Mouse (Mus musculus) testis, adult 2 months (tissue): ENCODE measurements at regions not wholly inside any gene's neighbourhood (a gene's known extent, or its start where the extent isn't known, plus 50 kb on each side); places are given as distances from the start of the nearest gene placed in this dataset.

Experiments used
- H3K27ac ChIP-seq: fragments of 200-500 bp; 2 replicates; pipeline ENCODE4 v1.5.1; 2012; ENCODE audit warnings: low read depth, low read length; ENCODE audit not compliant: control insufficient read depth, insufficient read depth
- H3K27me3 ChIP-seq: fragments of 200-500 bp; 2 replicates; pipeline ENCODE4 v1.6.1; 2012; ENCODE audit warnings: mild to moderate bottlenecking, low read length, moderate library complexity; ENCODE audit not compliant: control insufficient read depth, insufficient read depth
- H3K36me3 ChIP-seq: fragments of 200-500 bp; 2 replicates; pipeline ENCODE4 v1.6.1; 2012; ENCODE audit warnings: mild to moderate bottlenecking, low read length; ENCODE audit not compliant: control insufficient read depth, insufficient read depth
- H3K4me1 ChIP-seq: fragments of 200-500 bp; 2 replicates; pipeline ENCODE4 v1.6.1; 2012; ENCODE audit warnings: low read length; ENCODE audit not compliant: control insufficient read depth, insufficient read depth
- H3K4me3 ChIP-seq: fragments of 200-500 bp; 2 replicates; pipeline ENCODE4 v1.5.1; 2012; ENCODE audit warnings: low read depth, mild to moderate bottlenecking, low read length, moderate library complexity, mixed read lengths; ENCODE audit not compliant: control insufficient read depth
- CTCF ChIP-seq: fragments of 200-500 bp; IDR thresholded peaks from 2 replicates; pipeline ENCODE4 v1.5.1; 2012; ENCODE audit warnings: low read depth, mild to moderate bottlenecking, inconsistent platforms, low read length, moderate library complexity; ENCODE audit not compliant: control insufficient read depth, insufficient read depth, insufficient replicate concordance
- POLR2A ChIP-seq: fragments of 200-500 bp; IDR thresholded peaks from 2 replicates; pipeline ENCODE4 v1.6.1; 2012; ENCODE audit warnings: low read depth, mild to moderate bottlenecking, inconsistent platforms, low read length, moderate library complexity; ENCODE audit not compliant: control insufficient read depth

DNA sequence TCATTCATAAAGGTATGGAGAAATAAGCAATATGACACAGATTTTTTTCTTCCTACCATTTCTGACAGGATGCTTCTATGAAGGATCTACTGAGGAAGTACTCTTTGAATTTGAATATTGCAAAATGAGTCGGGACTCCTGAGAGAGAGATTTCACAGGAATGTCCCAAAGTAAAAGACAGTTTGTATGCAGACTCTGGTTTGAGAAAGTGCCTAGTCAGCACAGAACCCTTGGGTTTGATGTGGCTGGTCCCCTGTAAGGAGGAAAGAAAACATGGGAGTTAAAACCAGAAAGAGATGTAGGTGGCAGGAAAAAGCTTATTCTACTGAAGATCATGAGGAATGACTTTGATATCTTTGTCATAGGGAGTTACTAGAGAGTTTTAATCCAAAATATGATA lies 405.6 kb upstream of the Klf4 start:
- no peak for TF ChIP-seq POLR2A
- no peak for TF ChIP-seq CTCF

GRCm38 (mm10) chr4:55929141-55929782 lies 397.0 kb upstream of the Klf4 start:
- H3K4me1 ChIP-seq, result peaks cover 3% of the 10 kb centered on the region; the same call in 1 of the 2 replicates
- TF ChIP-seq POLR2A, result no peak
- H3K27ac ChIP-seq, result no peak overlapping the region
- no peaks in the 10 kb centered on the region for H3K36me3 ChIP-seq
- H3K27me3 ChIP-seq, result no peaks in the 10 kb centered on the region
- H3K4me3 ChIP-seq, result no peak overlapping the region

More for the DNA sequence above, 405.6 kb upstream of the Klf4 start:
- Histone ChIP-seq H3K36me3 (no peaks in the 10 kb centered on the region), H3K27ac (no peak overlapping the region), H3K4me1 (no peaks in the 10 kb centered on the region), H3K27me3 (no peaks in the 10 kb centered on the region), H3K4me3 (no peak overlapping the region)

DNA sequence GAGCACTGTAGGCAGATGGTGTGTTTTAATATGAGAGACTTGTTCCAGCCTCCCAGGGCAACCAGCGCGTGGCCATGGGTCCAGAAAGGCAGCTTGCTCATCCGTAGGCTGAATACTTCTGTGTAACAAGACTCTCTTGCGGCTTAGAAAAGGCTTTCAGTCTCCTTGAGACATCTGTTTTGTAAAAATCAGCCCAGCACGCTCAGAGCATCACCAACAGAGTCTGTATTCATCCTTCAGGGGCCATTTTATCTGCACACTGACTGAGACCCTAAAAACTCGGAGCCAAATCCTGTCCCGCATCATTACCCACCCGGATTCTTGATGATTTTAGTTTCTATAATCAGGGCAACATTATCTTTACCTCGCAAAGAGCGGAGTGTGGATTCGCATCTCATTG lies 396.4 kb upstream of the Klf4 start:
- H3K4me3 ChIP-seq, result no peak overlapping the region
- no peaks in the 10 kb centered on the region for H3K27me3 ChIP-seq
- peaks cover 3% of the 10 kb centered on the region; the same call in 1 of the 2 replicates for H3K4me1 ChIP-seq
- TF ChIP-seq POLR2A (no peak), CTCF (no peak)
- H3K27ac ChIP-seq, result no peak overlapping the region
- H3K36me3 ChIP-seq, result no peaks in the 10 kb centered on the region

- no peak for TF ChIP-seq POLR2A
- TF ChIP-seq CTCF, result no peak
- Histone ChIP-seq H3K4me3 (no peak overlapping the region), H3K27me3 (no peaks in the 10 kb centered on the region), H3K27ac (no peak overlapping the region), H3K4me1 (peaks cover 3% of the 10 kb centered on the region; the same call in 1 of the 2 replicates), H3K36me3 (no peaks in the 10 kb centered on the region)
These were observed 395.9 kb upstream of the Klf4 start for GRCm38 (mm10) chr4:55928196-55928595.

DNA sequence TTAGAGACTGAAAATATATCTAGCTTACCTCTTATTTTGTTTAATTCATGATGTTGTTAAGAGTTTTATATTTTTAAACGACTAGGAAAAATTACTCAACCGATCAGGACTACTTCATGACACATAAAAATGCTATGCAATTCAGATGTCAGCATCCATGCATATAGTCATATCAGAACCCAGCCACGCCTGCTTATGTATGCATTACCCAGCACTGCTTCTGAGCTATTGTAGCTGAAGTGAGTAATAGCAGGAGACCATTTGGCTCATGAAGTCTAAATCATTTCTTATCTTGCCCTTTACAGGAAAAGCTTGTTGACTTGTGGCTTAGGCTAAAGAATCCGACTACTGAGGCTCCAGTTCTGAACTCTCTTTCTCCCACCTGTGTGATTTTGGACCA lies 395.1 kb upstream of the Klf4 start:
- Histone ChIP-seq H3K4me1 (peaks cover 3% of the 10 kb centered on the region; the same call in 1 of the 2 replicates), H3K36me3 (no peaks in the 10 kb centered on the region), H3K27ac (no peak overlapping the region), H3K4me3 (no peak overlapping the region), H3K27me3 (no peaks in the 10 kb centered on the region)
- TF ChIP-seq CTCF (no peak), POLR2A (no peak)

DNA sequence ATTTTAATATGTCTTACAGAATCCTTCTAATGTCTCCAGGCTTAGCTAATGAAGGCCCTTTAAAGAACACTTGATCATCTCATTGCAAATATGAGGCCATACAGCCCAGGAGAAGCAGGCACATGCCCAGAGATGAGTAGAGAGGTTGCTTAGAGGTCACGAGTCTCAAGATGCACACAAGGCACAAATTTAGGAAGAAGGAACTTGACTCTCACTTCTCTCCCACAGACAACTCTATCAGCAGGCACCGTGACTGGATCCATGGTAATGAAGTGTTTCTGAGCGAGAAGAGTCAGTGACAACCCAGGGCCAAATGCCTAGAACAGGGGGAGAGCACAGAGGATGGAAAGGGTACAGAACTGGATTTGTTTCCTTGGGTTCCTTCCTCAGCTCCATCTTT lies 392.7 kb upstream of the Klf4 start:
- H3K4me1 ChIP-seq, result peaks cover 3% of the 10 kb centered on the region; the same call in 1 of the 2 replicates
- no peak overlapping the region for H3K4me3 ChIP-seq
- no peaks in the 10 kb centered on the region for H3K27me3 ChIP-seq
- H3K36me3 ChIP-seq, result no peaks in the 10 kb centered on the region
- TF ChIP-seq CTCF (no peak), POLR2A (no peak)
- H3K27ac ChIP-seq, result no peak overlapping the region

- TF ChIP-seq CTCF (no peak), POLR2A (no peak)
- no peaks in the 10 kb centered on the region for H3K4me1 ChIP-seq
- no peak overlapping the region for H3K27ac ChIP-seq
- H3K27me3 ChIP-seq, result no peaks in the 10 kb centered on the region
- no peaks in the 10 kb centered on the region for H3K36me3 ChIP-seq
- H3K4me3 ChIP-seq, result no peak overlapping the region
These were observed 389.0 kb upstream of the Klf4 start for GRCm38 (mm10) chr4:55921217-55921616.

DNA sequence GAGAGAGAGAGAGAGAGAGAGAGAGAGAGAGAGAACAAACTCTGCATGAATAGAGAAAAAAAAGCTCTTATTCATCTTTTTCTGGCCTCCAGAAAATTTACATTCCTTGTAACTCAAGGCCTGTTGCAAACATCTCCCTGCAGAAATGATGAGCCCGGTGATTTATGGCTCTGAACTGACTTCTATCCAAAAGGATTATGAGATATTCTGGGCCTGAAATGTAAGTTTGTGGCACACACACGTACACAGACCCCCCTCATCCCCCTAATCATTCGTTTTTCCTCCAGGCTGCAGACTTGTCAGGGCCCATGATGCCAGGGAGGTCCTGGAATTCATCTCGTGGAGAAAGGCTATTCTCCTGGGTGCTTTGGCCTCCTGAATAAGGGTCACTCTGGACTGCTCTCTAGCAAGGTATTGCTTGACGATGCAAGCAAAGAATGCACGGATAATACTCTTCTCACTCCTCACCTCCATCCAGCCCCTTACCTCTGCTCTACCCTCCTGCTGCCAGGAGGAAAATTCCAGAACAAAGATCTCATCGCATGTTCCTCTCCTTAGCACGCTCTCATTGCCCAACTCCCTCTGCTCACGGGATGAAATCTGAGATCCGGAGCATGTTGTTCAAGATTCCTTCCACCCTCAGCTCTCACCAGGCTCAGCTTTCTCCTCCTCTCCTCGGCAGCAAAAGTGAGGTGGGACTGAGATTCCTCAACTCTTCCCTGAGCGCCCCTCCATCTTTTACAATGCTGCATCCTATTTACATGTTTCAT lies 362.0 kb upstream of the Klf4 start:
- H3K27ac ChIP-seq, result no peak overlapping the region
- H3K36me3 ChIP-seq, result no peaks in the 10 kb centered on the region
- no peaks in the 10 kb centered on the region for H3K27me3 ChIP-seq
- no peak overlapping the region for H3K4me3 ChIP-seq
- no peaks in the 10 kb centered on the region for H3K4me1 ChIP-seq
- no peak for TF ChIP-seq CTCF
- no peak for TF ChIP-seq POLR2A
